Mouse (Mus musculus): ENCODE results near the gene Bod1. TPM values are rescaled to one million over a fixed set of nuclear protein-coding genes. Genes with fewer than 3 reads are reported as not detected.

Gene Bod1
- polyA plus RNA-seq, 1 experiment from 2014 or later: 137 TPM

DNA sequence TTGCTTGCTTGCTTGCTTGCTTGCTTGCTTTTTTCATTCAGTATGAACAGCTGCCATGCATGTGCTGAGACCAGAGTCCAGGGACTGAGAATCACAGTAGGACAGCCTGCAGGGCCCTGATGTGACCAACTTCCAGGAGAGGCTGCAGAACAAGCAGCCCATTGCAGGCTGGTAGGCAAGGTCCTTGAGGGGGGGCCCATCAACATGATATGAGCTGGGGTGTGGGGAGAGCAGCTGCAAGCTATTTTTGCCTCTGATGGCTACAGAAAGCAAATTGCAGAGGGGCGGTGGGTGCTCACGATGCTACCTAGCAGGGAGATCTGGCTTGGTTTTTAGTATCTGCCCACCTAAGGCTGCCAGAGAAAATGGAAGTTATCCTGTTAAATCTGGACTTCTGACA, 21.6 kb upstream of the Bod1 start:
- H3K4me2 ChIP-seq (replicated peaks): no peak overlapping the region
- H3K9ac ChIP-seq: no peak overlapping the region
- no peaks in the 10 kb centered on the region for H3K27me3 ChIP-seq
- ATAC-seq (ENCODE audit: insufficient number of reproducible peaks, insufficient read depth, low FRiP score, low TSS enrichment): no peak
- H3K4me1 ChIP-seq: peaks cover 10% of the 10 kb centered on the region
- no peaks in the 10 kb centered on the region for H3K9me3 ChIP-seq
- no peak overlapping the region for H3K4me3 ChIP-seq
- no peaks in the 10 kb centered on the region for H3K36me3 ChIP-seq
- WGBS: 89% methylated on average over 2 of the region's 2 CpGs
- no peak overlapping the region for H3K27ac ChIP-seq

- 42% methylated on average over 4 of the region's 4 CpGs for WGBS
- Histone ChIP-seq H3K36me3 (no peaks in the 10 kb centered on the region), H3K4me1 (peaks cover 10% of the 10 kb centered on the region), H3K9ac (no peak overlapping the region), H3K27me3 (no peaks in the 10 kb centered on the region), H3K9me3 (no peaks in the 10 kb centered on the region), H3K4me3 (no peak overlapping the region), H3K27ac (no peak overlapping the region), H3K4me2 (replicated peaks) (no peak overlapping the region)
- ATAC-seq (ENCODE audit: insufficient number of reproducible peaks, insufficient read depth, low FRiP score, low TSS enrichment): no peak
These were observed 17.3 kb upstream of the Bod1 start for GRCm38 (mm10) chr11:31688956-31689355.

- Histone ChIP-seq H3K27ac (no peak overlapping the region), H3K4me1 (peaks cover 10% of the 10 kb centered on the region), H3K36me3 (no peaks in the 10 kb centered on the region), H3K9ac (no peak overlapping the region), H3K9me3 (no peaks in the 10 kb centered on the region), H3K4me3 (no peak overlapping the region), H3K27me3 (no peaks in the 10 kb centered on the region), H3K4me2 (replicated peaks) (no peak overlapping the region)
- no peak for ATAC-seq (ENCODE audit: insufficient number of reproducible peaks, insufficient read depth, low FRiP score, low TSS enrichment)
- 78% methylated on average over 9 of the region's 9 CpGs for WGBS
These were observed 13.4 kb upstream of the Bod1 start for GRCm38 (mm10) chr11:31684913-31685567.

- Histone ChIP-seq H3K4me1 (peaks cover 4% of the 10 kb centered on the region; the same call in 1 of the 2 replicates), H3K4me3 (no peak overlapping the region), H3K4me2 (replicated peaks) (no peak overlapping the region), H3K27ac (no peak overlapping the region), H3K36me3 (no peaks in the 10 kb centered on the region), H3K9ac (no peak overlapping the region), H3K27me3 (no peaks in the 10 kb centered on the region), H3K9me3 (no peaks in the 10 kb centered on the region)
- no peak for ATAC-seq (ENCODE audit: insufficient number of reproducible peaks, insufficient read depth, low FRiP score, low TSS enrichment)
- 88% methylated on average over 2 of the region's 2 CpGs for WGBS
These were observed 12.4 kb upstream of the Bod1 start for GRCm38 (mm10) chr11:31684126-31684525.

DNA sequence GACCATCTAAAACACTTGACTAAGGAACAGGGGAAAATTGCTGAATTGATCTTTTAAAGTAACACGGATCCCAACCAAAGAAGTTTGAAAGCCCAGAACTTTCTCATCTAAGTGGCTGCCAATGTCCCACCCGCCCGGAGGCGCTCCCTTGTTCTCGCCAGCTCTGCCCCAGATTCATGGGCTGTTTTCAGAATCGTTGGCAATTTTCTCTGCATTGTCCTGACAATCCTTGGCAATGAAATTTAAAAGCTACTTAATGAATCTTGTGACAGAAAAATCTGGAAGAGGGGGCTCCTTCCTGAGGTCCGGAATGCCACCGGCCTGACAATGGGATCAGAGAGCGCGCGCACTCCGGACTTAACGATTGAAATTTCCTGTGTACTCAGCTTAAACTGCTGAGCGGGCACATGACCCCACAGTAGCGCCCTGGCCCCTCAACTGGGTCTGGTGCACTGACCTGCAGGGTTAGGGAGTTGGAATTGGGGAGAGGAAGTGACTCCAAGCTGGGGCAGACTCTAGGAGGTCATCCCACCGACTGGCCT, 8.2 kb upstream of the Bod1 start:
- WGBS: 71% methylated on average over 16 of the region's 16 CpGs

DNA sequence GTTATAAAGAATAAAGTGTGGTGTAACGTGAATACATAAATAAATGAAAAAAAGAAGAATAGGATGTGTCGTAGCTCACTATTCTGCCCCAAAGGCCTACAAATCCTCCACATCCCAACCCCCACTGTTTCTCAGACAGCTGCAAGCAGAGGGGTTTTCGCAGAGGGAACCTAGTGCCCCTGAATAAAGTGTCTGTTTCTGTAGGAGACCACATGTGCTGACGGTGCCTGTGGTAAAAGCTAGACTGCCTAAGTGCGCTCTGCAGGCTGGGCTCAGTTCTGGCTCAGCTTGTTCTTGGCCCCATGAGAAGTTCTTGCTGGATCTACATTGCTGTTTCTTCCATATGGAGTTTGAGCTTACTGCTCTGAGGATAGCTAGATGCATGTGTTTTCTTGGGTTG, 5.6 kb upstream of the Bod1 start:
- H3K36me3 ChIP-seq: no peaks in the 10 kb centered on the region
- peaks cover 5% of the 10 kb centered on the region; the same call in 1 of the 2 replicates for H3K4me1 ChIP-seq
- 85% methylated on average over 5 of the region's 5 CpGs for WGBS
- H3K4me2 ChIP-seq (replicated peaks): no peak overlapping the region
- no peaks in the 10 kb centered on the region for H3K9me3 ChIP-seq
- H3K27ac ChIP-seq: no peak overlapping the region
- H3K4me3 ChIP-seq: no peak overlapping the region
- ATAC-seq (ENCODE audit: insufficient number of reproducible peaks, insufficient read depth, low FRiP score, low TSS enrichment): no peak
- no peak overlapping the region for H3K9ac ChIP-seq
- H3K27me3 ChIP-seq: no peaks in the 10 kb centered on the region

More for the DNA sequence above, 8.2 kb upstream of the Bod1 start:
- Histone ChIP-seq H3K27ac (no peak overlapping the region), H3K36me3 (no peaks in the 10 kb centered on the region), H3K4me3 (no peak overlapping the region), H3K4me1 (no peaks in the 10 kb centered on the region), H3K9ac (no peak overlapping the region), H3K9me3 (no peaks in the 10 kb centered on the region), H3K4me2 (replicated peaks) (no peak overlapping the region), H3K27me3 (no peaks in the 10 kb centered on the region)
- no peak for ATAC-seq (ENCODE audit: insufficient number of reproducible peaks, insufficient read depth, low FRiP score, low TSS enrichment)

- Histone ChIP-seq H3K4me3 (no peak overlapping the region), H3K4me1 (peaks cover 7% of the 10 kb centered on the region; the same call in 1 of the 2 replicates), H3K36me3 (no peaks in the 10 kb centered on the region), H3K4me2 (replicated peaks) (no peak overlapping the region), H3K9ac (no peak overlapping the region), H3K9me3 (no peaks in the 10 kb centered on the region), H3K27ac (no peak overlapping the region), H3K27me3 (no peaks in the 10 kb centered on the region)
- ATAC-seq (ENCODE audit: insufficient number of reproducible peaks, insufficient read depth, low FRiP score, low TSS enrichment): no peak
- 89% methylated on average over 3 of the region's 3 CpGs for WGBS
These were observed 5.1 kb upstream of the Bod1 start for GRCm38 (mm10) chr11:31676661-31677252.

- Histone ChIP-seq H3K27ac (no peak overlapping the region), H3K4me2 (replicated peaks) (no peak overlapping the region), H3K4me1 (peaks cover 11% of the 10 kb centered on the region), H3K9me3 (no peaks in the 10 kb centered on the region), H3K4me3 (no peak overlapping the region), H3K36me3 (no peaks in the 10 kb centered on the region), H3K27me3 (no peaks in the 10 kb centered on the region), H3K9ac (no peak overlapping the region)
- WGBS: 54% methylated on average over 2 of the region's 2 CpGs
- no peak for ATAC-seq (ENCODE audit: insufficient number of reproducible peaks, insufficient read depth, low FRiP score, low TSS enrichment)
These were observed 3.7 kb upstream of the Bod1 start for GRCm38 (mm10) chr11:31675430-31675829.

- 12% methylated on average over 9 of the region's 9 CpGs for WGBS
These were observed 482 bp upstream of the Bod1 start for GRCm38 (mm10) chr11:31672170-31672563.

GRCm38 (mm10) chr11:31670468-31670921, 1.2 kb downstream of the Bod1 start:
- WGBS: 73% methylated on average over 5 of the region's 5 CpGs
- H3K36me3 ChIP-seq: peaks cover 35% of the 10 kb centered on the region
- no peak overlapping the region for H3K9ac ChIP-seq
- H3K9me3 ChIP-seq: no peaks in the 10 kb centered on the region
- no peak for ATAC-seq (ENCODE audit: insufficient number of reproducible peaks, insufficient read depth, low FRiP score, low TSS enrichment)
- peaks cover 14% of the 10 kb centered on the region for H3K4me1 ChIP-seq
- H3K4me2 ChIP-seq (replicated peaks): peak overlapping the region; percentile 51
- no peak overlapping the region for H3K27ac ChIP-seq
- no peaks in the 10 kb centered on the region for H3K27me3 ChIP-seq
- H3K4me3 ChIP-seq: peak overlapping the region; percentile 25

More at GRCm38 (mm10) chr11:31672170-31672563, 482 bp upstream of the Bod1 start:
- H3K4me3 ChIP-seq: peak overlapping the region; percentile 97
- no peak for ATAC-seq (ENCODE audit: insufficient number of reproducible peaks, insufficient read depth, low FRiP score, low TSS enrichment)
- H3K36me3 ChIP-seq: peaks cover 19% of the 10 kb centered on the region
- peak overlapping the region; percentile 90 for H3K9ac ChIP-seq
- peak overlapping the region; percentile 63 for H3K4me2 ChIP-seq (replicated peaks)
- no peaks in the 10 kb centered on the region for H3K9me3 ChIP-seq
- no peaks in the 10 kb centered on the region for H3K27me3 ChIP-seq
- H3K4me1 ChIP-seq: peaks cover 14% of the 10 kb centered on the region
- no peak overlapping the region for H3K27ac ChIP-seq

DNA sequence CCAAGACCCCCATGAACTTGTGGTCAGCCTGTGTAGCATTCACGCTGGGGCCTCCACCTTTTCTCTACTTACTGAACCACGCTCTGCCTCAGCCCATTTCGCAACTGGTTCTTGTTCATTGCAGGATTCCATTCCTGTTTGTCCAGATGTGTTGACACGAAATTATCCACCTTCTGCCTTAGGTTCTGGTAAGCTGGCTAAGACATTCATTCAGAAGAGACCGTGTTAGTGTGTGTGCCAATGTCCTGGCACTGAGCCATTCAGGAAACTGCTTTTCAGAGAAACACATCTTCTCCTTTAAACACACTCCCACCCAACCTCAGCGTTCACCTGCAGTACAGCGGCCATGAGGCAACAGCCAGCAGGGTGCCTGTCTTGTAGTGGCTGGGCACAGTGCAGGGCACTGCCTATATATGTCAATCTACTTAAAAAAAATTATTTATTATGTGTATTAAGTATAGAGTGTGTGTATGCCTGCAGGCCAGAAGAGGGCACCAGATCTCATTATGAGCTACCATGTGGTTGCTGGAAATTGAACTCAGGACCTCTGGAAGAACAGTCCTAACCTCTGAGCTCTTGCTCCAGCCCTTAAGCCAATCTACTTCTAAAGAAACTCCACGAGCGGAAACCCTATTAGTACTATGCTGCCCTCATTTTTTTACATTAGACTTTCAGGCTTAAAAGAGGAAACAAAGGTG, 2.4 kb downstream of the Bod1 start:
- ATAC-seq (ENCODE audit: insufficient number of reproducible peaks, insufficient read depth, low FRiP score, low TSS enrichment): no peak
- 94% methylated on average over 9 of the region's 9 CpGs for WGBS
- H3K4me3 ChIP-seq: no peak overlapping the region
- H3K36me3 ChIP-seq: peaks cover 47% of the 10 kb centered on the region
- peaks cover 14% of the 10 kb centered on the region for H3K4me1 ChIP-seq
- H3K9ac ChIP-seq: no peak overlapping the region
- H3K9me3 ChIP-seq: no peaks in the 10 kb centered on the region
- no peaks in the 10 kb centered on the region for H3K27me3 ChIP-seq
- H3K27ac ChIP-seq: no peak overlapping the region
- H3K4me2 ChIP-seq (replicated peaks): no peak overlapping the region

- Histone ChIP-seq H3K4me3 (no peak overlapping the region), H3K9ac (no peak overlapping the region), H3K27me3 (no peaks in the 10 kb centered on the region), H3K4me1 (no peaks in the 10 kb centered on the region), H3K27ac (no peak overlapping the region), H3K9me3 (no peaks in the 10 kb centered on the region), H3K36me3 (peaks cover 64% of the 10 kb centered on the region), H3K4me2 (replicated peaks) (no peak overlapping the region)
- 84% methylated on average over 2 of the region's 2 CpGs for WGBS
- no peak for ATAC-seq (ENCODE audit: insufficient number of reproducible peaks, insufficient read depth, low FRiP score, low TSS enrichment)
These were observed 7.5 kb downstream of the Bod1 start for GRCm38 (mm10) chr11:31664186-31664585.

All from embryonic facial prominence, embryonic 12.5 days (tissue).